Mouse (Mus musculus): ENCODE data around the gene Tmem231.

Gene Tmem231

GRCm38 (mm10) chr8:111909621-111910450, 23.8 kb downstream of the Tmem231 start, which contains the start of gene Chst5:
Gene Chst5, minus strand, starts transcription at chr8:111910447.
- no peak for DNase-seq (ENCODE audit: low read depth, low spot score)

DNA sequence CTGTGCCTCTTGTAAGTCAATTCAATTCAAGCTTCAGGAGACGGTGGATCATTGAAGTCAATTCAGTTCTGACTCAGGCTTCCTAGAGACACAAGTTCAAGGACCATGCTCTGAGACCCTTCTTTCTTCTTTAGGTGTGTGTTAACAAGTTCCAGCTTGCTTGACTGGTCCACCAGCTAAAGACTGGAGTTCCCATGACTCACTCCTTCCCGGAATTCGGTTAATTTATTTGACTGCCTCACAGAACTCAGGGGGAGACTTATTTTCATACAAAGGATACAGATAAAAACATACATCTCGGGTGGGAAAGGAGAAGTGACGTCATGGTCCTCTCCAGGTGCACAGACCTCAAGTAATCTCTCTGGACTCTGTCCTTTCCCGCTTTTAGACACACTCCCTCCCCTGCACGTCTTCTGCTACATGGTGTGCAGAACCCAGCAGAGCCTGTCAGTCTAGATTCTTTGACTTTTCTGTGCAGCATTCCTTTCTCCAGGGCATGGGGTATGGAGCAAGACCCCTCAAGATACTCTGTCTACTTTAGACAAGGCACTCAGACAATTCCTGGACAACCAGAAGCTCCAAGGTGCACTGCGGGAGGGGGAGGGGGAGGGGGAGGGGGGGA, 28.1 kb downstream of the Tmem231 start:
- no peak for DNase-seq (ENCODE audit: low read depth, low spot score)

DNA sequence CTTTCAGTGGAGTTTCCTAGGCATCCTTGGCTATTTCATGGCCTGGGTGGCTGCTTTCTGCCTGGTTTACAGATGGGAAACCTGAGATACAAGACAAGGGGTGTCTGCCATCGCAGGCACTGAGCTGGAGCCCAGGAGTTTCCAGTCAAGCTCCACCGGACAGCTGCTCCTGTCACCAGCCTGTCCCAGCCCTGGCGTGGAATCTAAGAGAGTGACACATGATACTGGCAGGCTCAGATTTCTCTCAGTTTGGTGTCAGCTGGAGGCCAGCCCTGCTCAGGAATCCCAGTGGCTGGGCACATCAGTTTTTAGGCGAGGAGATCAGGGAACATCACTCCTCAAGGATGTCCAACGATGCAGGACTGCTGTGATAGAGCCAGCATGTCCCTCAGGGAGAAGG, 31.6 kb downstream of the Tmem231 start:
- DNase-seq (ENCODE audit: low read depth, low spot score): no peak

DNA sequence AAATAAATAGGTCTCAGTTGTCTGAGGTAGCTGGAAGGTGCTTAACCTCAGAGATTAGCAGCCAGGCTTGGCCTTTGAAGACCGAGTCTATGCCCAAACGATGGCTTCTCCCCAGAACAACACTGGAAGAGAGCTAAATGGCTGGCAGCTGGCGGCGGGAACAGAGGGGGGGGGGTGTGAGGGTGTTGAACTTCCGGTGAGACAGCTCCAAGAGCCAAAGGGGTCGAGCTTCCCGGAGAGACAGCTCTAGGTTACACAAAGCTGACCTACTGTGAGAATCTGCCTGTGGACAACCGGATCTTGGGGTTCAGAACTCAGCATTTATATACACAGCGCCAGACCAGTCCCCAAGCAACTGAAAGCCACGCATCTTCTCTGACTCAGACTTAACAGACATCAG, 35.1 kb downstream of the Tmem231 start:
- DNase-seq (ENCODE audit: low read depth, low spot score): no peak

DNA sequence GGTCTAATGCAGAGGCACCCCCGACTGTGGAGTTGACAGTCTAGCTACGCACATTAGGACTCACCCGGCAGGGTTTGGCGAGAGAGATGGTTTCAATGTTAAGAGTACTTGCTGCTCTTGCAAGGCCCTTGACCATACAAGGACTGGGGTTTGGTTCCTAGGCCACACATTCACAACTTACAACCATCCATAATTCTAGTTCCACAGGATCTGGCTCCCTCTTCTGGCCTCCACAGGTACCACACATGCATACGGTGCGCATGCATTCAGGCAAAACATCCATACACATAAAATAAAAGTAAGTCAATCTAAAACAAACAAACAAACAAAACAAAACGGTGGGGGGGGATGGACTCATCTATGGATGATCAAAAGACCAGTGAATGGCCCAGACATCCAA, 38.7 kb downstream of the Tmem231 start:
- DNase-seq (ENCODE audit: low read depth, low spot score): no peak

GRCm38 (mm10) chr8:111892615-111893014, 41.1 kb downstream of the Tmem231 start:
- DNase-seq (ENCODE audit: low read depth, low spot score): no peak

- DNase-seq (ENCODE audit: low read depth, low spot score): no peak
These were observed 41.7 kb downstream of the Tmem231 start for GRCm38 (mm10) chr8:111891983-111892382.

DNA sequence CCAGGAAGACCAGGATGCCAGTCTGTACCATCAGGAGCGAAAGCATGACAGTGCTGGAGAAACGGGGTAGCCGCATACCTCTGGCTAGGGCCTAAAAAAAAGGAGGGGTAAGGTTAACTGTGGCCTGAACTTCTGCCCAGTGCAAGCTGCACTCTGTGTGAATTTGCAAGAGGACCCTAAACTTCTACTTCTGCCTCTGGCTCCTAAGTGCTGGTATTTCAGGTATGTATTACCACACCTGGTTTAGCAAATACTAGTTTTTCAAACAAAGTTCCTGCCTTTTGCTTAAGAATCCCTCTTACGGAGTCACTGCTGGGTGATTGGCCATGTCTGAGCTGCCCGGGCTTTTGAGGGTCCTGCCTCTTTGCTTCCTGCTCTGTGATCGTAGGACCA, 42.8 kb downstream of the Tmem231 start:
- no peak for DNase-seq (ENCODE audit: low read depth, low spot score)

- DNase-seq (ENCODE audit: low read depth, low spot score): no peak
These were observed 43.5 kb downstream of the Tmem231 start for GRCm38 (mm10) chr8:111889931-111890910.

- no peak for DNase-seq (ENCODE audit: low read depth, low spot score)
These were observed 45.5 kb downstream of the Tmem231 start for GRCm38 (mm10) chr8:111888091-111888650.

- DNase-seq (ENCODE audit: low read depth, low spot score): no peak
These were observed 46.2 kb downstream of the Tmem231 start for GRCm38 (mm10) chr8:111887479-111887878.

DNA sequence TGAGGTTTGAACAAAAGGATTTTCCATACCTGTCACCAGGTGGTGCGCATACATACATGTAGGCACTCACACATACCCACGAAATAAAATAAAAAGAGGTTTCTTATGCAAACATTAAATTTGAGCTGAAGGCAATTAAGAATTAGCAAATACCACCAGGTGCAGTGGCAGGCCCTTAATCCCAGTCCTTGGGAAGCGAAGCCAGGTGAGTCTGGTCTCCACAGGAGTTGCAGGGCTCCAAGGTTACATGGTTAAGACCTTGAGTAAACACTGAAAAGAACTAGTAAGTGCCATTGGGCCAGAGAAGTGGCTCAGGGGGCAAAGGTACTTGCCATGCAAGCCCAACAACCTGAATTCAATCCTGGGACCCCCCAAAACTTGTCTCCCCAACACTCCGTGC, 50.1 kb downstream of the Tmem231 start:
- no peak for DNase-seq (ENCODE audit: low read depth, low spot score)

DNA sequence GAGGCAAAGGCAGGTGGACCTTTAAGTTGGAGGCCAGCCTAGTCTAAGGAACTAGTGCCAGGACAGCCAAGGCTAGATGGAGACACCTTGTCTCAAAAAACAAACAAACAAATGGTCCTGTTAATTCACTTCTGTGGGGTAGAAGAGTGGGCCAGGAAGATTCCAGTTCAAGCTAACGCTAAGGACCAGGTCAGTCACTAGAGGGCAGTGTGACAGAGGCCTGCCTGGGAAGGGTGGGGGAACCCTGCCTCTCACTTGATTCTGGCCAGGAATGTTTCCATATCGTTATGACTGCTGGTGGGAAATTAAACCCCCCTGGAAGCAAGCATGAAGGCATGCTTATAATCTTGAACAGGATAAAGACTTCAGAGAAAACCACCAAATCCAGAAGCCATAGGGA, 52.1 kb downstream of the Tmem231 start:
- DNase-seq (ENCODE audit: low read depth, low spot score): peak; percentile 38

DNA sequence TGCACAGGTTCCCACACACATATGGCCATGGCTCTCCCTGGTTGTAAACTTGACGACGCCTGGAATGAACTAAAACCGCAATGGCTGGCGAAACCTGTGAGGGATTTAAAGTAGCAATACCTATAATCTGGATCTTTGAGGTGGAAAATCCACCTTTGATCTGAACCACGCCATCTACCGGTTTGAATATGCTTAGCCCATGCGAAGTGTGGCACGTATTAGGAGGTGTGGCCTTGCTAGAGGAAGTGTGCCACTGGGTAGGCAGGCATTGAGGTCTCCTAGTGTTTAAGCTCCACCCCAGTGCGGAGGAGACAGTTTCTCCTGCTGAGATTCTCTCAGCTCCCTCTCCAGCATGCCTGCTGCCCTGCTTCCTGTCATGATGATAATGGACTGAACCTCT, 56.0 kb downstream of the Tmem231 start:
- DNase-seq (ENCODE audit: low read depth, low spot score): no peak

DNA sequence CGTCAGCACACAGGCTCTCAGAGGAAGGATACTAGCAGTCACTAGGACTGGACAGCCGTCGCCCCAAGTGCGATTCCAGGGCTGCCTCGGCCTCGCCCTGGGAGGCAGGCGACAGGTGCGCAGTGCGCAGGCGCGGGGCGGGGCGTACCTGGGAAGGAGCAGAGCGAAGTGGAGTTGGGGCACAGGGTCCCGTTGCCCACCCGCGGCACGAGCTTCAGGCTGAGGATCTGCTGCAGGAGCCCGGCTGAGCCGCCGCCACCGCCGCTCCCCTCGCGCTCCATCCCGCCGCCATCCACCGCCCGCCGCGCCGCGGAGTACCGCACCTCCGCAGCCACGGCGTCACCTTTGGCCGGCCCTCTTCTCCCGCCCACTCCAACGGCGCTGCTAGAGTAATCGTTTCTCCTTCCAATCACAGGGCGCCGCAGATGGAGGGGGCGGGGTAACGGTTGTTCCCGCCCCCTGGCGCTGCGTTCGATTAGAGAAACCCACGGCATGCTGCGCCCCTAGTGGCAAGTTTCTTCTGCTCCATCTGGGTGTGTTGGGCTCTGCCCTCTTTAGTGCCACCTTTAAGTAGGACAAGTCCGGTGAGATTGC, 57.2 kb downstream of the Tmem231 start, which contains the start of gene Tmem170:
Gene Tmem170 (minus strand): TSS at position 396 of the 594 bp plus-strand sequence.
- DNase-seq (ENCODE audit: low read depth, low spot score): peak; percentile 98

GRCm38 (mm10) chr8:111875758-111876157, 57.9 kb downstream of the Tmem231 start:
- DNase-seq (ENCODE audit: low read depth, low spot score): peak; percentile 22

DNA sequence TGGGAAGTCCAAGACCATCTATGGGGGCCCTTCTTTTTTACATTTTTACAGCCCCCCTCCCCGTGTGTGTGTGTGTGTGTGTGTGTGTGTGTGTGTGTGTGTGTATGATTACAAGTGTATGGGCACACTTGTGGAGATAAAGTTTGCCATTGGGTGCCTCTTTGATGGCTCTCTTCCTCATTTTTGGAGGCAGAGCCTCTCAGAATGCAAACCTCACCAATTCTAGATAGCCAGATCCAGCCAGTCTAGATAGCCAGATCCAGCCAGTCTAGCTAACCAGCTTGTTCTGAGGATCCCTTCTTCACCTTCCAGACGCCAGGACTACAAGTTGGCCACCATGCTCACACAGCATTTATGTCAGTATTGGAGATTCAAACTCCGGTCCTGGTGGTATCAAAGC, 62.4 kb downstream of the Tmem231 start:
- no peak for DNase-seq (ENCODE audit: low read depth, low spot score)

DNA sequence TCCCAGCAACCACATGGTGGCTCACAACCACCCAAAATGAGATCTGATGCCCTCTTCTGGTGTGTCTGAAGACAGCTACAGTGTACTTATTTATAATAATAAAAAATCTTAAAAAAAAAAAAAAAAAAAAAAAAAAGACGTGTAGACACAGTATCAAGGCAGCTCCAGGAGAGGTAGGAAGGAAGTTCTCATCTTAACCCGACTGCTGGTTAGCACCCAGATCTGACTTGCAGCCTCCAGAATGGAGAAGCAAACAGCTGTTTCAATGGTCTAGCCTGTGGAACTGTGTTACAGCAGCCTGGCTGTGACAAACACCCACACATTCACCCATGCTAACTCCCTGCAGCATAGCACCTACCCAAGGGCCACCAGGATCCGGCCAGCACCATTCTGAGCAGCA, 63.3 kb downstream of the Tmem231 start:
- no peak for DNase-seq (ENCODE audit: low read depth, low spot score)

DNA sequence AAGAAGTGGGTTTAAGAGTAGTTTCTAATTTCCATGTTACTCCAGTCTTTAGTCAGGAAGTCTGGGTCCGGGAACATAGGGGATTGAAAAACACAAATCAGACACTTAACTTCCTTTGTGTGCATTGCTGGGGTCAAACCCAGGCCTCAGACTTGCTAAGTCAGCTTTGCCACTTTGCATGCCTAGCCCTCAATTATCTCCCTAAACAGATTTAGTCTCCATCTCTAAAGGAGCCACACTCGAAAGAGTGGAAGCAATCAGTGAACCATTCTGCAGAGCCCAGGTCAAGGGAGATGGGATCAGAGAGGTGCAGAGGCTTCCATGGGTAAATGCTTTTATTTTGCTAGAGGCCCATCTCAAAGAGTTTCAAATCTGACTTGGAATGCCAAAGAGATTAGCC, 65.0 kb downstream of the Tmem231 start:
- no peak for DNase-seq (ENCODE audit: low read depth, low spot score)

GRCm38 (mm10) chr8:111865857-111866256, 67.8 kb downstream of the Tmem231 start:
- DNase-seq (ENCODE audit: low read depth, low spot score): no peak

Measured in retina, adult 2 months (tissue).